Mouse (Mus musculus) pancreas, adult 10 weeks (tissue): ENCODE measurements around the gene Ifi209. TPM values are rescaled to one million over a fixed set of nuclear protein-coding genes. Genes with fewer than 3 reads are reported as not detected.

Experiments
- polyA plus RNA-seq: library from polyadenylated mRNA; stranded (reverse); fragments of 350-450 nt; fragmentation: Illumina TruSeq; extraction: RNeasy Lipid Tissue Mini Kit (QIAGEN cat#74804); gene quantifications from one replicate; pipeline ENCODE4 v1.2.3, GENCODE M21; 2015; ENCODE audit warnings: low read depth, low replicate concordance; ENCODE audit not compliant: insufficient read depth

The Ifi209 gene
- 0.63 TPM for polyA plus RNA-seq

DNA sequence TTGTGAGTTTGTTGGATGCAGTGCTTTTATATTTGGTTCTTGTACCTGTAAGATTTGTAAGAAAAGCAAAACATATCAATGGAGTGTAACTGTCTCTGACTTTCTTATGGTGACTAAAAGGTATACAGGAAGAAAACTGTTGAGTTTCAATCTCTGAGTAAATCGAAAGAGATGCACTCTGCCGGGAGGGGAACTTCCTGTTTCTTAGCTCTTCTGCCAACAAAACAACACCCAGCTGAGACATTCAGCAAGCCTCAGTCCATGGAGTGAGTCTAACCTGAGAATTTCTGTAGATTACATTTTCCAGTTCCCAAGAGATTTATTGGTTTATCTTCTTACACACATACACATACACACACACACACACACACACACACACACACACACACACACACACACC, at the start of gene Ifi209:
TSS of gene Ifi209 (plus strand) at position 296 of the 400 bp plus-strand sequence.

DNA sequence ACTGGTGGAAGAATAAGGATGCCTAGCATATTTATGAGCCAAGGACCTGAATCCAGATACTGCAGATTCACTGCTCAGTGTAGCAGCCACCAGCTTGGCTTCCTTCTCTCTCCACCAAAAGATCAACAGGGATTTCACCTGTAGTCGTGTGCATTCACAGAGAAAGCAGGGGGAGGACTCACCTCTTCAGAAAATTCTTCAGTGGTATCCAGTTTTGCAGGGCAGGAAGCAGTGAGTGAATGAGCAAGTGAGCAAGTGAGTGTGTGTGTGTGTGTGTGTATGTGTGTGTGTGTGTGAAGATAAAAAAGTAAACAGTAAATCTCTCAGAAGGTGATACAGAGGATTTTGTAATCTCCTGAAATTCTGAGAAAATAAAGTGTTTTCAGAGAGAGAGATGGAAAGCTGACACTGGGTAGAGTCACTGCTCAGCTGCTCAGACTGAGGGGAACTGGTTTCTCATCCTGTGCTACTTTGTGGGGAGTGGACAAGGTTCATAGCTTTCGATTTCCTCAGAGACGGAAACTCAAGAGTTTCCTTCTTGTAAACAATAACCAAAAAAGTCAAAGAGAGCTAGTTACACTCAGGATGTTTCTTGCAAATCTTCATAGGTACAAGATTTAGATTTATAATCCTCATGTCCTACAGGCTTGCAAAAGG, 31.8 kb upstream of the Ifi209 start, which contains the start of gene Ifi213:
TSS of gene Ifi213 (minus strand) at position 437 of the 657 bp plus-strand sequence.

GRCm38 (mm10) chr1:173673458-173674097, 42.9 kb downstream of the Ifi209 start, which contains the start of gene Ifi208:
Ifi208 (plus strand) TSS chr1:173673675.

Other genes starting within 250 kb of the Ifi209 start
- 0.28 TPM for gene Ifi206, start 139.9 kb upstream of the Ifi209 start, polyA plus RNA-seq
- gene Ifi214, start 95.0 kb upstream of the Ifi209 start, polyA plus RNA-seq, result not detected
- gene Ifi213, start 31.6 kb upstream of the Ifi209 start, polyA plus RNA-seq, result 2.6 TPM
- gene Ifi208, start 42.8 kb downstream of the Ifi209 start, polyA plus RNA-seq, result 2.1 TPM
- gene Ifi207, start 110.8 kb downstream of the Ifi209 start, polyA plus RNA-seq, result 4.3 TPM
- gene Ifi204, start 136.0 kb downstream of the Ifi209 start, polyA plus RNA-seq, result 6.3 TPM